In the genomic region with DNA sequence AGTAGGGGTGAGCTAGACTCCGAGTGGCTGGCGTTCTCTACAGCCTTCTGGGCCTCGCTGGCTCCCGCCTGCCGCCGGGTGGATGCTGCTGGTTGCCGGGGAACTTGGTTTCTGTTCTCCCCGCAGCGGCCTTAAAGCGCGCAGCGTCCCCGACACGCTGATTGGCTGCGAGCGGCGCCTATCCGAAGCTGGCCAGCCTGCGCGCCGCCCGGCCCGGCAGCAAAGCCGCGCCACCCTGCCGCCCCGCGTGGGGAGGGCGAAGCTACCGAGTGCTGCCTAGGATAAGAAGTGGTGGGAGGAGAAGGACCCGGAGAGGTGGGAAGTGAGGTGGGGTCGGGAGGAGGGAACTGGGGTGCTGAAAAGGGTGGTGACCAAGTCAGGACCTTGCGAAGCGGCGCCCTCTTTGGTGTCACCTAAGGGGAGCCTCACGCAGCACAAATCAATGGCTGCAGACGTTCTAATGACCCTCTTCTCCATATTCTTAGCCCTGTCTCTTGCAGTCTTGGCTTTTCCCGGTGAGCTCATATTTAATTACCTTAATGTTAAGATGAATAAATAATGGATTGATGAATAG, we compare ENCODE assay signal across 8 mouse cellular contexts. TPM values are rescaled to one million over a fixed set of nuclear protein-coding genes. Genes with fewer than 3 reads are reported as not detected.
A peak's percentile ranks its signal among the peaks of the same experiment; 100 is the strongest.
DNase-seq lines count a peak whose midpoint lies in the region; ATAC-seq and TF ChIP-seq lines count a peak whose summit lies in the region.

No protein-coding gene starts in this region.

- no peaks in the 10 kb centered on the region for H3K9me3 ChIP-seq in heart, postnatal 0 days (replicated peaks; ENCODE audit: control insufficient read depth, low read length)
- H3K9me3 ChIP-seq in megakaryocyte, embryonic 14.5 days = no peaks in the 10 kb centered on the region

- TF ChIP-seq EP300 in heart, postnatal 0 days (IDR thresholded peaks at IDR 0.05; ENCODE audit: low read depth) = no peak

- no peak overlapping the region for H3K9ac ChIP-seq in heart, postnatal 0 days (replicated peaks; ENCODE audit: low read depth, low read length)

- no peaks in the 10 kb centered on the region for H3K27me3 ChIP-seq in C2C12 (ENCODE audit: control insufficient read depth, insufficient read depth, insufficient read length)
- peaks cover 99% of the 10 kb centered on the region for H3K27me3 ChIP-seq in heart, postnatal 0 days (ENCODE audit: control insufficient read depth, insufficient read depth, low read length)
- peaks cover 98% of the 10 kb centered on the region for H3K27me3 ChIP-seq in megakaryocyte, embryonic 14.5 days (replicated peaks)

- H3K36me3 ChIP-seq in C2C12 (ENCODE audit: control insufficient read depth, insufficient read depth) = peaks cover 19% of the 10 kb centered on the region
- H3K36me3 ChIP-seq in heart, postnatal 0 days (replicated peaks; ENCODE audit: control insufficient read depth, insufficient read depth, low read length) = no peaks in the 10 kb centered on the region
- no peaks in the 10 kb centered on the region for H3K36me3 ChIP-seq in megakaryocyte, embryonic 14.5 days (replicated peaks; ENCODE audit: low read length)

- peaks cover 55% of the 10 kb centered on the region for H3K79me2 ChIP-seq in C2C12 (ENCODE audit: control insufficient read depth, insufficient read depth)

- ATAC-seq in heart, postnatal 0 days (ENCODE audit: insufficient read depth, low read depth) = peak; percentile 77

- peaks cover 47% of the 10 kb centered on the region for H3K79me3 ChIP-seq in C2C12 (ENCODE audit: low read depth)

- H3ac ChIP-seq in C2C12 (ENCODE audit: control insufficient read depth, insufficient read length, low read depth) = peak overlapping the region; percentile 82

- TF ChIP-seq CTCF in C2C12 (IDR thresholded peaks at IDR 0.05; ENCODE audit: control insufficient read depth, insufficient read depth, insufficient read length) = peak; percentile 13
- no peak for TF ChIP-seq CTCF in heart, postnatal 0 days (IDR thresholded peaks at IDR 0.05; ENCODE audit: low read depth)

- H3K27ac ChIP-seq in heart, postnatal 0 days (ENCODE audit: low read depth) = no peak overlapping the region

- under 1% methylated on average over 38 of the region's 38 CpGs for WGBS in heart, postnatal 0 days

- H3K4me1 ChIP-seq in heart, postnatal 0 days (ENCODE audit: control insufficient read depth, insufficient read depth) = peaks cover 4% of the 10 kb centered on the region; the same call in 1 of the 2 replicates
- H3K4me1 ChIP-seq in megakaryocyte, embryonic 14.5 days = peaks cover 59% of the 10 kb centered on the region

- peak overlapping the region; percentile 83 for H3K4me3 ChIP-seq in C2C12 (ENCODE audit: insufficient read depth, poor library complexity, severe bottlenecking)
- peak overlapping the region; percentile 56 for H3K4me3 ChIP-seq in heart, postnatal 0 days (ENCODE audit: low read depth, low read length)
- peak overlapping the region; percentile 92 for H3K4me3 ChIP-seq in megakaryocyte, embryonic 14.5 days (replicated peaks)

- peak; percentile 94 for DNase-seq in ZHBTc4 (ENCODE audit: low read depth, low spot score)
- DNase-seq in fibroblast of lung, adult 2 months (ENCODE audit: low read depth) = peak; percentile 75
- peak; percentile 80 for DNase-seq in heart, postnatal 0 days (ENCODE audit: low spot score)
- DNase-seq in kidney, postnatal 14 days = peak; percentile 82
- DNase-seq in spleen, postnatal 36 days (ENCODE audit: low spot score in 2 of 2) = peak; percentile 20 to 28
- DNase-seq in cerebellum, adult 8-10 months = no peak

- H3K4me2 ChIP-seq in heart, postnatal 0 days (ENCODE audit: low read depth, low read length) = peak overlapping the region; percentile 79

TF ChIP-seq in C2C12, 6 proteins besides CTCF, POLR2A, EP300 and RAD21:
- TF ChIP-seq CEBPB (IDR thresholded peaks at IDR 0.05; ENCODE audit: low read depth) (no peak), MAX (IDR thresholded peaks at IDR 0.05) (peak; percentile 54), FOSL1 (IDR thresholded peaks at IDR 0.05; ENCODE audit: insufficient read depth, low read length, poor library complexity, severe bottlenecking) (no peak)

RNA-seq across cellular contexts. Expression of gene Six1, which starts 7.0 kb away (rescaled TPM):
- 72.4 TPM for polyA plus RNA-seq in C2C12 (2012; fragmentation: generic; extraction: Trizol)
- total RNA-seq in heart, postnatal 0 days (2014; rRNA removed; ENCODE audit: low replicate concordance) = 0.15 TPM in 1 of 2 replicates, not detected in the other
- 0.18 and 0.38 TPM in 2 replicates for polyA plus RNA-seq in heart, postnatal 0 days (2015; fragmentation: Nextera tagmentation; extraction: Ambion mirVana)
- polyA plus RNA-seq in megakaryocyte, embryonic 14.5 days (2012; ENCODE audit: insufficient read depth, low replicate concordance) = 2.6 and 8.1 TPM in 2 replicates
